Mouse (Mus musculus) E14TG2a.4 (cell line): ENCODE measurements around the gene Sh2d3c.

Experiments
- H3K27me3 ChIP-seq: 2 replicates; pipeline ENCODE4 v1.6.1; 2014; ENCODE audit warnings: low read length, control low read depth; ENCODE audit not compliant: insufficient read depth
- H3K36me3 ChIP-seq: 2 replicates; pipeline ENCODE4 v1.6.1; 2014; ENCODE audit warnings: low read length, control low read depth; ENCODE audit not compliant: insufficient read depth
- H3K4me1 ChIP-seq: replicated peaks from 2 replicates; pipeline ENCODE4 v1.6.1; 2014; ENCODE audit warnings: low read depth, low read length, control low read depth
- H3K4me3 ChIP-seq: replicated peaks from 2 replicates; pipeline ENCODE4 v1.5.1; 2014; ENCODE audit warnings: mild to moderate bottlenecking, low read length
- H3K9me3 ChIP-seq: 2 replicates; pipeline ENCODE4 v1.6.1; 2014; ENCODE audit warnings: low read length, control low read depth
- CTCF ChIP-seq: conservative IDR thresholded peaks from 2 replicates; pipeline ENCODE4 v1.5.1; 2014; ENCODE audit warnings: low read length
- NANOG ChIP-seq: IDR thresholded peaks from 2 replicates; pipeline ENCODE4 v1.6.1; 2014; ENCODE audit warnings: borderline replicate concordance, low read length, mixed read lengths
- POU5F1 ChIP-seq: IDR thresholded peaks from 2 replicates; pipeline ENCODE4 v1.6.1; 2014; ENCODE audit warnings: low read length, borderline replicate concordance

Sh2d3c gene

DNA sequence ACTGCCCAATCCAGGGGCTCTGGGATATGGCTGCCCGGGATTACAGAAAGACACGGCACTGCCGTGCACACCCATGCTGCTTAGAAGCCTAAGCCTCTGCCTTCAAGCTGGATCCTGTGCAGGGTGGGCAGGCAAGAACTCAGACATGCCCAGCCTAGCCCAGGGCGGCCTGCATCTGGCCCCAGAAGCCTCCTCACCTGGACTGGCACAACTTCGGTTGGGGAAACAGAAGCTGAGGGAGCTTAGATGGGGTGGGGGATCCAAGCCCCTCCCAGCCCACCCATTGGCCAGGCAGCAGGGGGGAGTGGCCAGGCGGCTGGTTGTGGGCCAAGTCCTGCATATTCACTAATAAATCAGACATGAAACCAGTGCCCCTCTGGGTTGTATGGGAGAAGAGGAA, 39.1 kb upstream of the Sh2d3c start:
- Histone ChIP-seq H3K4me1 (peaks cover 69% of the 10 kb centered on the region), H3K36me3 (peaks cover 100% of the 10 kb centered on the region)
- TF ChIP-seq CTCF, result no peak
- TF ChIP-seq POU5F1, result no peak
- TF ChIP-seq NANOG, result no peak

DNA sequence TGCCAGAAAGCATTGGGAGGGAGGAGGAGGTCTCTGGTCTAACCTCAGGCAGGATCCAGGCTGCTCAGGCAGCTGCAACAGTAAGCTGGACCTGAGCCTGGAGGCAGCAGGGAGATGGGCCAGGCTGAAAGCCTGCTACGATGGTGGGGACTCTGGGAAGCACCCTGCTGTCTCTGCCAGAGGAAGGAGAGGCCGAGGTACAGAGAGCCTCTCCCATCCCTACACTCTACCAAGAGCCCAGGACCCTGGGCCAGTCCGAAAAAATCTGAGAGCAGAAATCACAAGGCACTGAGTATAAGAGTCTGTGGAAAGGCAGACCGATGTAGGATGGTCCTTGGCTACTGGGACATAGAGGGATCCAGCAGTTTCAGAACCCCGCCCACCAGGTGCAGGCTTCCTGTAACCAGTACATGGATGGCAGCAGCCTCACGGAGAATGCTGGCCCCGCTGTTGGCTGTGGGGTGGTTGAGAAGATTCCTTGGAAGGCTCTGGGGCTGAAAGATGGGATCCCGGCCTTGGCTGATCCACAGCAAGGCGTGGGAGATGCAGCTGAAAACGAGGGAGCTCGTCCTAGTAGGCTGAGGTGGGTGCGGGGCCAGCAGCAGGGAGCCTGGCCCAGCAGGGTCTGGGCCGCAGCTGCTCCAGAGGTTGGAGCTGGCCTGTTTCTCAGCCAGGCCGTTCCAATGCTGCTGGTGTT, 38.0 kb upstream of the Sh2d3c start:
- Histone ChIP-seq H3K4me1 (peaks cover 81% of the 10 kb centered on the region), H3K4me3 (no peak overlapping the region), H3K9me3 (no peaks in the 10 kb centered on the region), H3K27me3 (no peaks in the 10 kb centered on the region), H3K36me3 (peaks cover 100% of the 10 kb centered on the region)
- TF ChIP-seq POU5F1 (no peak), NANOG (no peak), CTCF (no peak)

More for the DNA sequence above, 39.1 kb upstream of the Sh2d3c start:
- H3K9me3 ChIP-seq, result no peaks in the 10 kb centered on the region
- peak overlapping the region; percentile 52 for H3K4me3 ChIP-seq
- H3K27me3 ChIP-seq, result no peaks in the 10 kb centered on the region

DNA sequence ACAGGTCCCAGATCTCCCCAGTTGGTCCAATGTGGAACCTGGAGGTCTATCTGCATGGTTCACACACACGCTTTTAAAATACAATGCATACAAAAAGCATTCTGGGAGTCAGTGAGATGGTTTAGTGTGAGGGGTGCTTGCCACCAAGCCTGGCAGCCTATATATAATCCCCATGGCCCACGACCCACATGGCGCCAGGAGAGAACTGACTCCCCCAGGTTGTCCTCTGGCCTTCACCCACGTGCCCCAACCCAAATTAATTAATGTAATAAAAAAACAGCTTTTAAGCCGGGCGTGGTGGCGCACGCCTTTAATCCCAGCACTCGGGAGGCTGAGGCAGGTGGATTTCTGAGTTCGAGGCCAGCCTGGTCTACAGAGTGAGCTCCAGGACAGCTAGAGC, 37.2 kb upstream of the Sh2d3c start:
- no peak overlapping the region for H3K4me3 ChIP-seq
- H3K36me3 ChIP-seq, result peaks cover 100% of the 10 kb centered on the region
- no peak for TF ChIP-seq NANOG
- no peak for TF ChIP-seq CTCF
- no peak for TF ChIP-seq POU5F1
- H3K4me1 ChIP-seq, result peaks cover 89% of the 10 kb centered on the region
- H3K27me3 ChIP-seq, result no peaks in the 10 kb centered on the region
- no peaks in the 10 kb centered on the region for H3K9me3 ChIP-seq

DNA sequence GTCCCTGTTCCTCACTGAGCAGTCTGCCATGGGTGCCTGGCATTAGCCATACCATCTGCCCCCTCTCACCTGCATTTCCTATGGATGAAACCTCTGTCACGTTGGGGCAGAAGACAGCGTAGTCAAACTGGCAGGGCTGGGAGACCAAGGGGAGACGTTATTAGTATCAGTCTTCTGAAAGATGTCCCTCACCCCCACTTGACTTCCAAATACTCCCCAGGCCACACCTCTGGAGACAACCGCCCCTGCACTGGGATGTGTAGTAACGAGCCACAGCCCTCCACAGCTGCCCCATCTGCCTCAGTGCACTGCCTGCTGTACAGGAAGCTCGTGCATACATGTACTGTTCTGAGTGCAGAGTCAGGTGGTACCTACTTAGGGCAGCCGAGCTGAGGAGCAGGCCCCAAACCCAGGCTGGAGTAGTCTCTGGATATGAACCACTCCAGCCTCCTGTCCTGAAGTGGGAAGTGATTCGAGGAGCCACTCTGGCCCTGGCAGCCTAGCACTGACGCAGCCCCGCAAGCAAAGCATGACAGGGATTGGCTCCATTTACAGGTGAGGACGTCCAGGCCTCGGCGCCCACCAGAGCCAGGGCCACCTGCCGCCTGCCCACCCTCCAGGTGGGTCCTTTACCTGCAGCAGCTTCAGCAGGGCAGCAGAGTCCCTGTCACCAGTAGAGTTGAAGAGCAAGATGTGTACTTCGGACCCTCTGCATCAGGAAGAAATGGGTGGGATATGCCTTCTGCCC, 36.0 kb upstream of the Sh2d3c start:
- no peaks in the 10 kb centered on the region for H3K9me3 ChIP-seq
- peaks cover 94% of the 10 kb centered on the region for H3K4me1 ChIP-seq
- no peak overlapping the region for H3K4me3 ChIP-seq
- peaks cover 95% of the 10 kb centered on the region for H3K36me3 ChIP-seq
- TF ChIP-seq CTCF, result no peak
- no peak for TF ChIP-seq POU5F1
- TF ChIP-seq NANOG, result no peak
- no peaks in the 10 kb centered on the region for H3K27me3 ChIP-seq

DNA sequence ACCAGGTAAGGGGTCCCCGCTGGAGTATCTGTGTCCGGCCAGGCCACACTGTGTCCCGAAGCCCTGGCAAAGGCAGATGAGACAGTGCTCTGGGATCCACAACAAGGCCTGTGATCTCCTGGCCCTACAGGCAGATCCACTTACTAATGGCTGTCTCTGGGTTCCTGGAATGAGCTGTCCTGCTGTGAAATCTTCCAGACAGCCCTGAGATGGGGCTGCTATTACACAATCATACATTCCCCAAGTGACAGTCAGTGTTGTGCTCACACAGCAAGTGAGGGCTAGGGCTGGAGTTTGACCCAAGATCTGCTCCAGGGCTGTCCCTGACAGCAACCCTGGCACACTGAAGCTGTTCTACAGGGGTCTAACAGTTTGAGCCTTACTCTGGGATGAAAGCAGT, 35.0 kb upstream of the Sh2d3c start:
- no peak for TF ChIP-seq NANOG
- TF ChIP-seq POU5F1, result no peak
- TF ChIP-seq CTCF, result no peak
- Histone ChIP-seq H3K27me3 (no peaks in the 10 kb centered on the region), H3K36me3 (peaks cover 91% of the 10 kb centered on the region), H3K4me3 (no peak overlapping the region), H3K9me3 (no peaks in the 10 kb centered on the region), H3K4me1 (peaks cover 92% of the 10 kb centered on the region)

DNA sequence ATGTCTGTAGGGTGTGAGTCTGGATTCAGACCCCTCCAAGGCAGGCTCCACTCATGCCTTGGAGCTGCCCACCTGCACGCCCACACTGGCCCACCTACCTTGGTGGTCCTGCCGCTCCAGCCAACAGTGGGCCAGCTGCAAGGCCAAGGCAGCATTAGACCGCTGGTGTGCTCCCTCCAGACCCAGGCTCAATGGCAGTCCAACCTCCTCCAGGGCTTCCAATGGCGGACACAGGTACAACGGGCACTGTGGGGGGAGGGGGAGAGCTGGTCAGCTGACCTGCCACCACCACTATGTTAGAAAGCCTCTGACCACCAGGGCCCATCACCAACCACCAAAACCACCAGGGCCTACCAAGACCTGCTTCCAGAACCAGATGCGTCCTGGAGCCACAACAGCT, 34.2 kb upstream of the Sh2d3c start:
- Histone ChIP-seq H3K4me3 (peak overlapping the region; percentile 30; the same call in 1 of the 2 replicates), H3K4me1 (peaks cover 92% of the 10 kb centered on the region), H3K27me3 (no peaks in the 10 kb centered on the region), H3K36me3 (peaks cover 91% of the 10 kb centered on the region), H3K9me3 (no peaks in the 10 kb centered on the region)
- TF ChIP-seq POU5F1, result no peak
- no peak for TF ChIP-seq CTCF
- no peak for TF ChIP-seq NANOG

DNA sequence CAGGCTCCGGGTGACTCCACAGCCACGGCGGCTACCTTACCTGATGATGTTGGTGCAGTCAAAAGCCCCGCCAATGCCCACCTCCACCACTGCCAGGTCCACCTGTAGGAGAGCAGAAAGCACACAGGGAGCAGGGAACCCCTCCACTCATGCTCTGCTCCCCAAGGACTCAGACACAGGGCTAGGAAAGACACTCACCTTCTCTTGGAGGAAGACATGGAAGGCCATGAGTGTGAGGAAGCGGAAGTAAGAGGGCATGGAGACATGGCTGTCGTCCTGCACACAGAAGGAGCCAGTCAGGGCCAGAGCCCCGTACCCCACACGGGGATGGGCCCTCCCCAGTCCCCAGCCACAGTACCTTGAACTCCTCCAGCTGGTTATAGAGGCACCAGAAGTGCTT, 33.3 kb upstream of the Sh2d3c start:
- no peak for TF ChIP-seq NANOG
- no peak for TF ChIP-seq POU5F1
- TF ChIP-seq CTCF, result no peak
- H3K27me3 ChIP-seq, result no peaks in the 10 kb centered on the region

DNA sequence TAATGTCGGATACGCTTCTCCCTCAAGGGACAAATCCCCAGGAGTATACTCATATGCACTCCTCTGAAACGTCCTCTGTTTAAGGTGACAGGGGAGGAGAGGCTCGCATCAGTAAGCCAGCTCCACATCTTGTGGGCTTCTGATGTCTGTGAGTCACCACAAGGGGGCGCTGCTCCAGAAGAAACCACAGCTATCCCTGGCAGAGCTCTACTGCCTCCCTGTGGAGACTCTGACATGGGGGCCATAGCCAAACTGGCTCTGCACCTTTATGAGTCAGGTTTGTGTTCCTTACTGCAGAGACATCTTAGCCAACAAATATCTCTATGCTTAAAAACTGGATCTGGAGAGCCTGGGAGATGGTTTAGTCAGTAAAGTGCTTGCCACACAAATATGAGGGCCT, 31.4 kb upstream of the Sh2d3c start:
- peak; percentile 98 for TF ChIP-seq CTCF
- no peak for TF ChIP-seq POU5F1
- Histone ChIP-seq H3K36me3 (peaks cover 76% of the 10 kb centered on the region), H3K27me3 (no peaks in the 10 kb centered on the region), H3K4me3 (no peak overlapping the region), H3K9me3 (no peaks in the 10 kb centered on the region), H3K4me1 (peaks cover 85% of the 10 kb centered on the region)

More for the DNA sequence above, 33.3 kb upstream of the Sh2d3c start:
- peaks cover 92% of the 10 kb centered on the region for H3K4me1 ChIP-seq
- no peak overlapping the region for H3K4me3 ChIP-seq
- H3K9me3 ChIP-seq, result no peaks in the 10 kb centered on the region
- peaks cover 91% of the 10 kb centered on the region for H3K36me3 ChIP-seq
